Mouse (Mus musculus): ENCODE data around the gene Iffo1. TPM values are rescaled to one million over a fixed set of nuclear protein-coding genes. Genes with fewer than 3 reads are reported as not detected.
A peak's percentile ranks its signal among the peaks of the same experiment; 100 is the strongest.
"Not testable (repeated sequence)": the region's sequence is repeated elsewhere in the genome, so short reads cannot be mapped to it uniquely, and the experiment has no call there.

The Iffo1 gene
- total RNA-seq, 2 experiments from 2014 or later, result 7.8 to 9.4 TPM

DNA sequence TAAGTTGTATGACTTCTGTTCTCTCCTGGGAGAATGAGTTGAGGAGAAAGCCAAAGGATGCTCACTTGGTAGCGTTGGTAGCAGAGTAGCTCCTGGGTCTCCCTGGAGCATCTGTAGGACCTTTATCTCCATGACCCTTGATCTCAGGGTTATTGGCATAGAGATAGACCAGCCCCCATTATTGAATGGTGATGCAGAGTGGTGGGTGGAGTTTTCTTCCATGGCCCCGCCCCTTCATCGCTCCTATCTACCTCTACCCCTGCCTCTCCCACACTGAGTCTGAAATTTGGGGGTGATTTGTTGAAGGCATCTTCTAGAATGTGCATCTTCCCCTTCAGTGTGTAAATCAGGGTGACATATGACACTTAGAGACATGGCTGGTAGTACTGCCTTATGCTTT is 11.4 kb downstream of the Iffo1 start:
- no peak for DNase-seq
- Histone ChIP-seq H3K4me3 (no peak overlapping the region), H3K27ac (peak overlapping the region; percentile 58; the same call in 1 of the 2 replicates)
- no peak for TF ChIP-seq CTCF (IDR thresholded peaks at IDR 0.05)
- intact Hi-C loops (cut with DNase I), result no loop called here

- Histone ChIP-seq H3K27ac (0 out of 2 replicates have a peak overlapping the region, but pooled peaks have one; percentile 17), H3K4me3 (no peak overlapping the region)
- intact Hi-C loops (cut with DNase I), result no loop called here
- DNase-seq, result peak; percentile 18
- TF ChIP-seq CTCF (IDR thresholded peaks at IDR 0.05), result no peak
These were observed 12.0 kb downstream of the Iffo1 start for GRCm38 (mm10) chr6:125156903-125157614.

- H3K27ac ChIP-seq, result no peak overlapping the region
- no peak for TF ChIP-seq CTCF (IDR thresholded peaks at IDR 0.05)
- H3K4me3 ChIP-seq, result no peak overlapping the region
- no peak for DNase-seq
- intact Hi-C loops (cut with DNase I), result no loop called here
These were observed 14.0 kb downstream of the Iffo1 start for GRCm38 (mm10) chr6:125158944-125159492.

DNA sequence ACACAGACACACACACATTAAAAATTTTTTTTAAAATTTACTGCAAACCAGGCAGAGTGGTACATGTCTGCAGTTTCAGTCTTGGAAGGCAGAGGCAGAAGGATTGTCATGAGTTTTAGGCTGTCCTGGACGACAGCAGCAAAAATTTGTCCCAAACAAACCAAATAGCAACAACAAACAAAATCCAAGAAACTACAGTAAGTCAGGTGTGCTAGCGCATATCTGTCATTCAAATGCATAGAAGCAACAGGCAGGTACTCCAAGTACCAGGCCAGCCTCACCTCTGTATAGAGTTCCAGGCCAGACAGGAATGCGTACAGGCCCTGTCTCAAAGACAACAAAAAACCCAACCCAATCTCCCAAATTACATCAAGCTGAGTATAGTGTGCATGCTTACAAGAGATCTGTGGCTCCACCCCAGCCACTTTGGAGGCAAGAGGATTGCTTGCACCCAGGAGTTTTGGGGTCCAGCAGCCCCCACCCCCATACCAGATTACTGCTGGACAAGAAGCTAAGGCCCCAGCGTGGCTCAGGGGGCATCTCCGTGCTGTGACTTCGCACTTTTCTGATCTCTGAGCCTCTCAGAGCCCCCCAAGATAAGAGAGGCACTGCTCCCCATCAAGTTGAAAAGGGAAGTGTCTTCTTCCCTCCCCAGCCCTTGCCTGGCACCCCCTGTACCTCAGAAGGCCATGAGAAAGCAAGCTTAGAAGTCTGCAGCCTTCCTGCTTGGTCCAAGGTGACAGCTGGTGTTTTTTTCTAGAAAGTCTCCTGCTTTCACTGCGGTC is 14.9 kb downstream of the Iffo1 start:
- TF ChIP-seq CTCF (IDR thresholded peaks at IDR 0.05), result no peak
- H3K4me3 ChIP-seq, result no peak overlapping the region
- DNase-seq, result no peak
- intact Hi-C loops (cut with DNase I), result no loop called here
- peak overlapping the region; percentile 99 for H3K27ac ChIP-seq

GRCm38 (mm10) chr6:125160558-125160853 is 15.5 kb downstream of the Iffo1 start:
- no peak for TF ChIP-seq CTCF (IDR thresholded peaks at IDR 0.05)
- Histone ChIP-seq H3K27ac (peak overlapping the region; percentile 99), H3K4me3 (no peak overlapping the region)
- intact Hi-C loops (cut with DNase I), result no loop called here
- peak; percentile 64 for DNase-seq

GRCm38 (mm10) chr6:125160854-125161760 is 16.1 kb downstream of the Iffo1 start:
- peak; percentile 86 for DNase-seq
- no peak for TF ChIP-seq CTCF (IDR thresholded peaks at IDR 0.05)
- peak overlapping the region; percentile 99 for H3K27ac ChIP-seq
- peak overlapping the region; percentile 77 for H3K4me3 ChIP-seq
- intact Hi-C loops (cut with DNase I), result no loop called here

- intact Hi-C loops (cut with DNase I), result not testable (repeated sequence)
- H3K27ac ChIP-seq, result peak overlapping the region; percentile 99
- peak overlapping the region; percentile 77 for H3K4me3 ChIP-seq
- peak; percentile 73 for DNase-seq
- peak; percentile 65 for TF ChIP-seq CTCF (IDR thresholded peaks at IDR 0.05)
These were observed 16.9 kb downstream of the Iffo1 start for GRCm38 (mm10) chr6:125161971-125162370.

- intact Hi-C loops (cut with DNase I), result not testable (repeated sequence)
These were observed 17.7 kb downstream of the Iffo1 start for GRCm38 (mm10) chr6:125162615-125163305.

GRCm38 (mm10) chr6:125163801-125164657 is 19.0 kb downstream of the Iffo1 start:
- peak overlapping the region; percentile 99 for H3K27ac ChIP-seq
- intact Hi-C loops (cut with DNase I), result no loop called here
- DNase-seq, result peak; percentile 82
- H3K4me3 ChIP-seq, result peak overlapping the region; percentile 77
- no peak for TF ChIP-seq CTCF (IDR thresholded peaks at IDR 0.05)

More at GRCm38 (mm10) chr6:125162615-125163305, 17.7 kb downstream of the Iffo1 start:
- H3K27ac ChIP-seq, result peak overlapping the region; percentile 99
- peak; percentile 11 for DNase-seq
- H3K4me3 ChIP-seq, result peak overlapping the region; percentile 77

- intact Hi-C loops (cut with DNase I), result no loop called here
- TF ChIP-seq CTCF (IDR thresholded peaks at IDR 0.05), result no peak
- Histone ChIP-seq H3K27ac (peak overlapping the region; percentile 99), H3K4me3 (peak overlapping the region; percentile 77)
- DNase-seq, result peak; percentile 84
These were observed 19.8 kb downstream of the Iffo1 start for GRCm38 (mm10) chr6:125164672-125165327.
